Comparison of ENCODE assay signal across 9 mouse cellular contexts in genomic region chr1:132165859-132166258, GRCm38 (mm10). TPM values are rescaled to one million over a fixed set of nuclear protein-coding genes. Genes with fewer than 3 reads are reported as not detected.
DNase-seq lines count a peak whose midpoint lies in the region; ATAC-seq and TF ChIP-seq lines count a peak whose summit lies in the region.
"Had no signal": no experiment of that assay in that cellular context is flagged by ENCODE, and none has a peak within 500 bp of the region (broad histone marks: within the 10 kb centered on the region; RNA-seq: fewer than 3 reads in every experiment).

No protein-coding gene starts in this region.

- ATAC-seq in kidney, embryonic 14.5 days (ENCODE audit: low FRiP score, low TSS enrichment) = no peak

- H3K9me3 ChIP-seq in kidney, embryonic 14.5 days (ENCODE audit: control insufficient read depth, low read length) = peaks cover 3% of the 10 kb centered on the region; the same call in 1 of the 2 replicates
- no peaks in the 10 kb centered on the region for H3K9me3 ChIP-seq in ES-Bruce4 (replicated peaks; ENCODE audit: control insufficient read depth, insufficient read depth, low read length, poor library complexity, severe bottlenecking)
- H3K9me3 ChIP-seq: midbrain, embryonic 12.5 days had no signal

- no peak overlapping the region for H3K9ac ChIP-seq in kidney, embryonic 14.5 days (ENCODE audit: low read depth, low read length)
- H3K9ac ChIP-seq in ES-Bruce4 (ENCODE audit: low read depth, poor library complexity, severe bottlenecking) = no peak overlapping the region
- H3K9ac ChIP-seq: midbrain, embryonic 12.5 days had no signal

- no peak overlapping the region for H3K4me3 ChIP-seq in kidney, embryonic 14.5 days (ENCODE audit: low read length)
- no peak overlapping the region for H3K4me3 ChIP-seq in ES-Bruce4 (ENCODE audit: low read depth, low read length)
- H3K4me3 ChIP-seq: midbrain, embryonic 12.5 days had no signal

- H3K4me1 ChIP-seq in kidney, embryonic 14.5 days (ENCODE audit: control insufficient read depth, insufficient read depth, low read length) = peaks cover 4% of the 10 kb centered on the region; the same call in 1 of the 2 replicates
- H3K4me1 ChIP-seq in ES-Bruce4 (ENCODE audit: control insufficient read depth, insufficient read depth, low read length) = no peaks in the 10 kb centered on the region

- H3K27me3 ChIP-seq in kidney, embryonic 14.5 days (ENCODE audit: control insufficient read depth, insufficient read depth, low read length) = no peaks in the 10 kb centered on the region; the same call in 1 of the 2 replicates
- no peaks in the 10 kb centered on the region for H3K27me3 ChIP-seq in ES-Bruce4 (ENCODE audit: control insufficient read depth, insufficient read depth, low read length, poor library complexity, severe bottlenecking)

- no peak for TF ChIP-seq EP300 in ES-Bruce4 (IDR thresholded peaks at IDR 0.05; ENCODE audit: insufficient read depth, low read depth, low read length)

- no peaks in the 10 kb centered on the region for H3K36me3 ChIP-seq in kidney, embryonic 14.5 days (ENCODE audit: control insufficient read depth, insufficient read depth, low read length)
- H3K36me3 ChIP-seq in ES-Bruce4 (ENCODE audit: control insufficient read depth, insufficient read depth, low read length, poor library complexity, severe bottlenecking) = no peaks in the 10 kb centered on the region
- H3K36me3 ChIP-seq: midbrain, embryonic 12.5 days had no signal

- WGBS in kidney, embryonic 14.5 days = 61% methylated on average over 3 of the region's 3 CpGs

- DNase-seq in kidney, postnatal 25 days = peak; percentile 16 to 46
- DNase-seq in A20 (ENCODE audit: low read depth, low spot score) = peak; percentile 52
- peak; percentile 57 for DNase-seq in induced T-regulatory cell, adult 2 months (ENCODE audit: low read depth)
- DNase-seq in adrenal gland, postnatal 14 days = no peak
- DNase-seq in layer of hippocampus, postnatal 36 days = no peak
- DNase-seq: adrenal gland, adult 8-10 months had no signal

- peak; percentile 29 for TF ChIP-seq CTCF in ES-Bruce4 (IDR thresholded peaks at IDR 0.05; ENCODE audit: low read depth, low read length)

- TF ChIP-seq POLR2A in ES-Bruce4 (IDR thresholded peaks at IDR 0.05; ENCODE audit: insufficient read depth, low read length) = no peak

- no peak overlapping the region for H3K27ac ChIP-seq in kidney, embryonic 14.5 days (ENCODE audit: low read depth, low read length)
- no peak overlapping the region for H3K27ac ChIP-seq in ES-Bruce4 (ENCODE audit: insufficient read depth, low read length)
- H3K27ac ChIP-seq: midbrain, embryonic 12.5 days had no signal

- H3K4me2 ChIP-seq in kidney, embryonic 14.5 days (replicated peaks; ENCODE audit: low read depth, low read length) = no peak overlapping the region
- H3K4me2 ChIP-seq: midbrain, embryonic 12.5 days had no signal

RNA-seq across cellular contexts. Expression of gene Lemd1, which starts 25.4 kb away (rescaled TPM):
- polyA plus RNA-seq in kidney, embryonic 14.5 days (2014; fragmentation: Nextera tagmentation; extraction: Ambion mirVana) = 0.37 TPM in 1 of 2 replicates, not detected in the other
- 16.8 and 20.0 TPM in 2 replicates for polyA plus RNA-seq in ES-Bruce4 (2011; ENCODE audit: insufficient read depth, insufficient read length, low read depth, missing spikeins)
- total RNA-seq in adrenal gland, postnatal 14 days (2021) = not detected in 2 replicates
- total RNA-seq in layer of hippocampus, postnatal 36 days (2021) = under 1 TPM in 1 of 2 experiments, not detected in 1; 0.58 TPM

RNA-seq across cellular contexts. Expression of gene AC124108.1, which starts 25.4 kb away (rescaled TPM):
- polyA plus RNA-seq in kidney, embryonic 14.5 days (2014; fragmentation: Nextera tagmentation; extraction: Ambion mirVana) = 0.05 and 0.09 TPM in 2 replicates
- polyA plus RNA-seq in ES-Bruce4 (2011; ENCODE audit: insufficient read depth, insufficient read length, low read depth, missing spikeins) = 7.6 and 7.7 TPM in 2 replicates
- total RNA-seq in adrenal gland, postnatal 14 days (2021) = 0.11 and 0.15 TPM in 2 replicates
- under 1 TPM; 0.46 to 0.50 TPM for total RNA-seq in layer of hippocampus, postnatal 36 days (2021)

RNA-seq across cellular contexts. Expression of gene Cdk18, which starts 26.4 kb away (rescaled TPM):
- 6.3 and 6.5 TPM in 2 replicates for polyA plus RNA-seq in kidney, embryonic 14.5 days (2014; fragmentation: Nextera tagmentation; extraction: Ambion mirVana)
- polyA plus RNA-seq in ES-Bruce4 (2011; ENCODE audit: insufficient read depth, insufficient read length, low read depth, missing spikeins) = 24.6 and 32.8 TPM in 2 replicates
- 16.7 and 17.9 TPM in 2 replicates for total RNA-seq in adrenal gland, postnatal 14 days (2021)
- 10 to 100 TPM; 23.2 to 27.2 TPM for total RNA-seq in layer of hippocampus, postnatal 36 days (2021)

Comparison
In these comparisons a context has a peak if more than half of its experiments do, and no peak if none do; other contexts are left out.
1. DNase-seq: peak in kidney, postnatal 25 days (2 of 2), A20 (single experiment) and induced T-regulatory cell, adult 2 months (single experiment); none in adrenal gland, postnatal 14 days (single experiment) and layer of hippocampus, postnatal 36 days (0 of 2).